Mouse (Mus musculus): ENCODE measurements at regions not wholly inside any gene's neighbourhood (a gene's known extent, or its start where the extent isn't known, plus 50 kb on each side); places are given as distances from the start of the nearest gene placed in this dataset.

- H3K9me3 ChIP-seq (ENCODE audit: control insufficient read depth, low read length): no peaks in the 10 kb centered on the region
- H3K4me1 ChIP-seq (ENCODE audit: control insufficient read depth, insufficient read depth, low read length): no peaks in the 10 kb centered on the region
- H3K4me3 ChIP-seq (replicated peaks; ENCODE audit: low read length): no peak overlapping the region
- H3K4me2 ChIP-seq (replicated peaks; ENCODE audit: low read depth, low read length, severe bottlenecking): no peak overlapping the region
- 89% methylated on average over 16 of the region's 16 CpGs for WGBS
- H3K27me3 ChIP-seq (ENCODE audit: control insufficient read depth, insufficient read depth, low read length): no peaks in the 10 kb centered on the region
- H3K27ac ChIP-seq (replicated peaks; ENCODE audit: low read depth, low read length): no peak overlapping the region
- TF ChIP-seq POLR2A (IDR thresholded peaks at IDR 0.05; ENCODE audit: borderline replicate concordance, extremely low read depth, insufficient read depth, insufficient read length): no peak
- H3K36me3 ChIP-seq (ENCODE audit: control insufficient read depth, insufficient read depth, low read length): peaks cover 39% of the 10 kb centered on the region
- no peak for DNase-seq (ENCODE audit: low spot score)
- H3K9ac ChIP-seq (ENCODE audit: low read depth, low read length, severe bottlenecking): no peak overlapping the region
- ATAC-seq (ENCODE audit: low FRiP score, low read depth): no peak
Observed at GRCm38 (mm10) chr1:137966151-137966836, 209.2 kb downstream of the Ptprc start.

GRCm38 (mm10) chr1:137963656-137964055 is 211.9 kb downstream of the Ptprc start:
- no peaks in the 10 kb centered on the region for H3K27me3 ChIP-seq (ENCODE audit: control insufficient read depth, insufficient read depth, low read length)
- H3K9me3 ChIP-seq (ENCODE audit: control insufficient read depth, low read length): no peaks in the 10 kb centered on the region
- no peak overlapping the region for H3K4me2 ChIP-seq (replicated peaks; ENCODE audit: low read depth, low read length, severe bottlenecking)
- ATAC-seq (ENCODE audit: low FRiP score, low read depth) (no peak), DNase-seq (ENCODE audit: low spot score) (no peak)
- H3K9ac ChIP-seq (ENCODE audit: low read depth, low read length, severe bottlenecking): no peak overlapping the region
- H3K27ac ChIP-seq (replicated peaks; ENCODE audit: low read depth, low read length): no peak overlapping the region
- peaks cover 45% of the 10 kb centered on the region for H3K36me3 ChIP-seq (ENCODE audit: control insufficient read depth, insufficient read depth, low read length)
- H3K4me3 ChIP-seq (replicated peaks; ENCODE audit: low read length): no peak overlapping the region
- H3K4me1 ChIP-seq (ENCODE audit: control insufficient read depth, insufficient read depth, low read length): no peaks in the 10 kb centered on the region
- TF ChIP-seq POLR2A (IDR thresholded peaks at IDR 0.05; ENCODE audit: borderline replicate concordance, extremely low read depth, insufficient read depth, insufficient read length): no peak
- WGBS: 91% methylated on average over 6 of the region's 6 CpGs

- peaks cover 8% of the 10 kb centered on the region for H3K4me1 ChIP-seq (ENCODE audit: control insufficient read depth, insufficient read depth, low read length)
- DNase-seq (ENCODE audit: low spot score) (peak; percentile 49), ATAC-seq (ENCODE audit: low FRiP score, low read depth) (no peak)
- no peak for TF ChIP-seq POLR2A (IDR thresholded peaks at IDR 0.05; ENCODE audit: borderline replicate concordance, extremely low read depth, insufficient read depth, insufficient read length)
- no peak overlapping the region for H3K4me2 ChIP-seq (replicated peaks; ENCODE audit: low read depth, low read length, severe bottlenecking)
- no peak overlapping the region for H3K9ac ChIP-seq (ENCODE audit: low read depth, low read length, severe bottlenecking)
- 32% methylated on average over 3 of the region's 3 CpGs for WGBS
- H3K27me3 ChIP-seq (ENCODE audit: control insufficient read depth, insufficient read depth, low read length): no peaks in the 10 kb centered on the region
- peaks cover 23% of the 10 kb centered on the region for H3K36me3 ChIP-seq (ENCODE audit: control insufficient read depth, insufficient read depth, low read length)
- no peak overlapping the region for H3K4me3 ChIP-seq (replicated peaks; ENCODE audit: low read length)
- H3K27ac ChIP-seq (replicated peaks; ENCODE audit: low read depth, low read length): no peak overlapping the region
- no peaks in the 10 kb centered on the region for H3K9me3 ChIP-seq (ENCODE audit: control insufficient read depth, low read length)
Observed at GRCm38 (mm10) chr1:137958040-137958439, 217.5 kb downstream of the Ptprc start.

- H3K27ac ChIP-seq (replicated peaks; ENCODE audit: low read depth, low read length): 0 out of 2 replicates have a peak overlapping the region, but pooled peaks have one; percentile 35
- DNase-seq (ENCODE audit: low spot score) (peak; percentile 40), ATAC-seq (ENCODE audit: low FRiP score, low read depth) (peak; percentile 69)
- H3K27me3 ChIP-seq (ENCODE audit: control insufficient read depth, insufficient read depth, low read length): no peaks in the 10 kb centered on the region
- H3K4me2 ChIP-seq (replicated peaks; ENCODE audit: low read depth, low read length, severe bottlenecking): no peak overlapping the region
- H3K4me3 ChIP-seq (replicated peaks; ENCODE audit: low read length): no peak overlapping the region
- H3K9me3 ChIP-seq (ENCODE audit: control insufficient read depth, low read length): no peaks in the 10 kb centered on the region
- H3K36me3 ChIP-seq (ENCODE audit: control insufficient read depth, insufficient read depth, low read length): peaks cover 10% of the 10 kb centered on the region; the same call in 1 of the 2 replicates
- 39% methylated on average over 3 of the region's 3 CpGs for WGBS
- no peak overlapping the region for H3K9ac ChIP-seq (ENCODE audit: low read depth, low read length, severe bottlenecking)
- peaks cover 13% of the 10 kb centered on the region for H3K4me1 ChIP-seq (ENCODE audit: control insufficient read depth, insufficient read depth, low read length)
- TF ChIP-seq POLR2A (IDR thresholded peaks at IDR 0.05; ENCODE audit: borderline replicate concordance, extremely low read depth, insufficient read depth, insufficient read length): no peak
Observed at GRCm38 (mm10) chr1:137955993-137956392, 219.5 kb downstream of the Ptprc start.

- H3K9me3 ChIP-seq (ENCODE audit: control insufficient read depth, low read length): no peaks in the 10 kb centered on the region
- H3K4me3 ChIP-seq (replicated peaks; ENCODE audit: low read length): no peak overlapping the region
- WGBS: 74% methylated on average over 2 of the region's 2 CpGs
- no peaks in the 10 kb centered on the region for H3K27me3 ChIP-seq (ENCODE audit: control insufficient read depth, insufficient read depth, low read length)
- H3K9ac ChIP-seq (ENCODE audit: low read depth, low read length, severe bottlenecking): no peak overlapping the region
- peaks cover 5% of the 10 kb centered on the region; the same call in 1 of the 2 replicates for H3K36me3 ChIP-seq (ENCODE audit: control insufficient read depth, insufficient read depth, low read length)
- TF ChIP-seq POLR2A (IDR thresholded peaks at IDR 0.05; ENCODE audit: borderline replicate concordance, extremely low read depth, insufficient read depth, insufficient read length): no peak
- no peak overlapping the region for H3K27ac ChIP-seq (replicated peaks; ENCODE audit: low read depth, low read length)
- ATAC-seq (ENCODE audit: low FRiP score, low read depth): no peak
- no peak for DNase-seq (ENCODE audit: low spot score)
- H3K4me2 ChIP-seq (replicated peaks; ENCODE audit: low read depth, low read length, severe bottlenecking): no peak overlapping the region
- peaks cover 13% of the 10 kb centered on the region for H3K4me1 ChIP-seq (ENCODE audit: control insufficient read depth, insufficient read depth, low read length)
Observed at GRCm38 (mm10) chr1:137955139-137955538, 220.4 kb downstream of the Ptprc start.

Measured in limb, embryonic 14.5 days (tissue).